Mouse (Mus musculus): ENCODE measurements around the gene Hspa12a. TPM values are rescaled to one million over a fixed set of nuclear protein-coding genes. Genes with fewer than 3 reads are reported as not detected.

Gene Hspa12a
- polyA plus RNA-seq, 1 experiment, result 17.9 TPM

DNA sequence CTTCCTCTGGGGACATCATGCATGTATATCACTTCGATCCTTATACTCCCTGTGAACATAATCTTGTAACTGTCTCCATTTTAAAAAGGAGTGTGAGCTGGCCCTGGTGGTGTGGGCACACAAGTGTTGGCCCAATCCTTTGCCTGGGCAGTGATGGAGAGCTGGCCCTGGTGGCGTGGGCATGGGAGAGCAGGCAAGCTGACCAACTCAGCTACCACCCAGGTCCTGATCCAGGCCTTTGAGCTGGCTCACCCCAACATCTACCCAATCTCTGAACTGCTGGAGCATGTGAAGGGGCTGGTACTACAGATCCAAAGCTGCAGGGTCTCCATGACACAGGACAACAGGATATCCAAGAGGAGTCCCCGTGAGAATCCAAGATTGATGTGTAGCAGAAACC lies 120.2 kb downstream of the Hspa12a start:
- H3K36me3 ChIP-seq (ENCODE audit: control insufficient read depth, insufficient read depth, low read length), result no peaks in the 10 kb centered on the region
- H3K4me3 ChIP-seq (ENCODE audit: insufficient read depth, low read depth, low read length), result no peak overlapping the region
- no peak overlapping the region for H3K27ac ChIP-seq (ENCODE audit: insufficient read depth, low read depth, low read length)
- WGBS, result 85% methylated on average over 3 of the region's 3 CpGs
- no peak for DNase-seq
- H3K4me1 ChIP-seq (ENCODE audit: control insufficient read depth, insufficient read depth, low read length), result no peaks in the 10 kb centered on the region
- TF ChIP-seq CTCF (conservative IDR thresholded peaks at IDR 0.05; ENCODE audit: insufficient read depth, insufficient read length, low read depth, low read length) (no peak), POLR2A (IDR thresholded peaks at IDR 0.05; ENCODE audit: low read depth, low read length) (no peak)
- no peaks in the 10 kb centered on the region for H3K27me3 ChIP-seq (replicated peaks; ENCODE audit: control insufficient read depth, insufficient read depth, low read length)

DNA sequence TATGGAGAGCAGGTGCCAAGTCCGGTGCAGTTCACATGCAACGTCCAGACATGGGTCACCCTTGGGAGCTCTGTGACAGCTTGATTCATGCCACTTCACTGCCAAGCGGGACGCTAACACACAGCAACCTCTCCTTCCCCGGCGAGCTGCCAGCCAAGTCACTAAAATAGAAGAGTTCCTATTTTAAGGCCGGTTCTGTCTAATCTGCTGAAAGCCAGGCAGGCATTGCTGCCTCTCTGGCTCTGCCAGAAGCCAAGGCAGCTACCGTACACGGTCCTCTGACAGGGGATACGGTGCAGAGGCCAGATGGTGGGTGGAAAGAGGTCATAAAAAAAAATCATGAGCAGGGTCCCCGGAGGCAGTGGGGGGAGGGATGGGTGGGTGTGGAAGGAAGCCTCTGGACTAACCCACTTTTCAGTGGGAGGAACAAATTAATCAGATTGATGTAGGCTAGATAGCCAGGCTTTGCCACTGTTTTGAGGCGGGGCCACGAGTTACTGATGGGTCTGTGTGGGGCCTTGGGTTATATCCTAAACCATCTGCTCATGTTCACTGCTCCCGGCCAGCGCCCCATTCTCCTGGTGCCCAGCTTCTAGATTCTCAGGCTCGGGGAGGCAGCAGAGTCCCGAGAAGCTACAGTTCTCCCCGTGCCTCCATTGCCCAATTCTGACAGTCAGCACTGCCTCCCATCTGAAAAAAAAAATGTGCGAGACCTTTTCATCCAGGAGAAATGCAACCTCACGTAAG lies 120.8 kb downstream of the Hspa12a start:
- TF ChIP-seq POLR2A (IDR thresholded peaks at IDR 0.05; ENCODE audit: low read depth, low read length), result no peak
- TF ChIP-seq CTCF (conservative IDR thresholded peaks at IDR 0.05; ENCODE audit: insufficient read depth, insufficient read length, low read depth, low read length), result no peak
- 53% methylated on average over 20 of the region's 20 CpGs for WGBS
- no peaks in the 10 kb centered on the region for H3K36me3 ChIP-seq (ENCODE audit: control insufficient read depth, insufficient read depth, low read length)
- peak; percentile 78 for DNase-seq
- H3K27me3 ChIP-seq (replicated peaks; ENCODE audit: control insufficient read depth, insufficient read depth, low read length), result no peaks in the 10 kb centered on the region
- H3K4me1 ChIP-seq (ENCODE audit: control insufficient read depth, insufficient read depth, low read length), result no peaks in the 10 kb centered on the region
- no peak overlapping the region for H3K27ac ChIP-seq (ENCODE audit: insufficient read depth, low read depth, low read length)
- H3K4me3 ChIP-seq (ENCODE audit: insufficient read depth, low read depth, low read length), result no peak overlapping the region

DNA sequence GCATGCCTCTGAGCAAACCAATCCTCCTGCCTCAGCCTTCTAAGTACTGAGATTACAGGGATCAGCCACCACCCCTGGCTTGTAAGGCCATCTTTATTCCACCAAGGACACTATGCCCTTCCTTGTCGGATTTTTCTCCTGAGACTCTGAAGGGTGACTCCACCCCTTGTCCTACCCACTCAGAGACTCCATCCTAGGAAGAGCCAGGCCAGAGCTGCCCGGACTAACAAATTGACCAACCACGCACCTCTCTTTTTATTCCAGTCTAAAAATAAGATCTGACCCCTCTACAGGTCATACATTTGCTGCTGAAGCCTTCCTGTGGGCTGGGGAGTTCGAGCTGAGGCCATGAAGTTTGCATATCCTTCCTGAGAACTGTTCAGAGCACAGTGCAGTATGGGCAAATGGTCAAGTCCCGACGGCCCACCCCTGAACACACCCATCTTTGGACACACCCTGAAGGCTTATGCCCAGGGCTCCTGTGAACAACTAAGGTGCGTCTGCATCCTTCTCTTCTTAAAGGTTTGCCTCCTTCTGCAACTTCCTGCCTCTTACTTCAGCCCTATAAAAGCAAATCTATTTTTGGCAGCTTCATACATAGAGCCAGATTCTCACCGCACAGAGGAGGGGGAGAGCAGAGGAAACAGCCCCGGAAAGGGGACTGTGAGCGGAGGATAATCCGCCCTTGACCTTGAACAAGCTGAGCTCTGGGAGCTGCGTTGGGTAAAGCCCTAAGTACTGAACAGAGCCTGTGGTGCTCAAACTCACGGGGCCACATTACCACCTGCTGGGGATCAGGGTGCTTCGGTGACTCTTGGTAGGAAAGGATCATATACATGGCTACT lies 124.7 kb downstream of the Hspa12a start:
- no peaks in the 10 kb centered on the region for H3K4me1 ChIP-seq (ENCODE audit: control insufficient read depth, insufficient read depth, low read length)
- H3K27me3 ChIP-seq (replicated peaks; ENCODE audit: control insufficient read depth, insufficient read depth, low read length), result no peaks in the 10 kb centered on the region
- no peaks in the 10 kb centered on the region for H3K36me3 ChIP-seq (ENCODE audit: control insufficient read depth, insufficient read depth, low read length)
- 60% methylated on average over 14 of the region's 14 CpGs for WGBS
- TF ChIP-seq CTCF (conservative IDR thresholded peaks at IDR 0.05; ENCODE audit: insufficient read depth, insufficient read length, low read depth, low read length) (no peak), POLR2A (IDR thresholded peaks at IDR 0.05; ENCODE audit: low read depth, low read length) (no peak)
- DNase-seq, result peak; percentile 42
- no peak overlapping the region for H3K4me3 ChIP-seq (ENCODE audit: insufficient read depth, low read depth, low read length)
- H3K27ac ChIP-seq (ENCODE audit: insufficient read depth, low read depth, low read length), result 0 out of 2 replicates have a peak overlapping the region, but pooled peaks have one; percentile 27

DNA sequence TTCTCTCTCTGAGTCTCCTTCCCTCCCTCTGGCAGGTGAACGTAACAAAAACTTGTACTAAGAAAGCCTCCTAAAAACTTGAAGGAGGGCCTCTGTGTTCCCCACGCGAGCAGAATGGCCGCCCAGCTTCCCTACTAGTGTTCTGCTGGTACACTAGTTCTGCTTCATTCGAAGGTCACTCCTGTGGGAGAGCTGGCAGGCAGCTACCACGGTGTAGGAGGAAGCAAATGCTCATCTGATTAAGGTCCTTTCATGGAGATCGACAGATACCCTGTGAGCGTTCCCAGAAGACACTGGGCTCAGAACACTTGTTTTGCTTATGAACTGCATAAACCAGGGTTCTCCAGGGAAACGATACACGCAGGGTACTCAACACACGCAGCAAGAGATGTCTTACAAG lies 126.1 kb downstream of the Hspa12a start:
- no peak for DNase-seq
- TF ChIP-seq POLR2A (IDR thresholded peaks at IDR 0.05; ENCODE audit: low read depth, low read length) (no peak), CTCF (conservative IDR thresholded peaks at IDR 0.05; ENCODE audit: insufficient read depth, insufficient read length, low read depth, low read length) (no peak)
- H3K4me1 ChIP-seq (ENCODE audit: control insufficient read depth, insufficient read depth, low read length), result no peaks in the 10 kb centered on the region
- 85% methylated on average over 11 of the region's 11 CpGs for WGBS
- no peaks in the 10 kb centered on the region for H3K36me3 ChIP-seq (ENCODE audit: control insufficient read depth, insufficient read depth, low read length)
- H3K27me3 ChIP-seq (replicated peaks; ENCODE audit: control insufficient read depth, insufficient read depth, low read length), result no peaks in the 10 kb centered on the region
- no peak overlapping the region for H3K4me3 ChIP-seq (ENCODE audit: insufficient read depth, low read depth, low read length)
- peak overlapping the region; percentile 43; the same call in 1 of the 2 replicates for H3K27ac ChIP-seq (ENCODE audit: insufficient read depth, low read depth, low read length)

DNA sequence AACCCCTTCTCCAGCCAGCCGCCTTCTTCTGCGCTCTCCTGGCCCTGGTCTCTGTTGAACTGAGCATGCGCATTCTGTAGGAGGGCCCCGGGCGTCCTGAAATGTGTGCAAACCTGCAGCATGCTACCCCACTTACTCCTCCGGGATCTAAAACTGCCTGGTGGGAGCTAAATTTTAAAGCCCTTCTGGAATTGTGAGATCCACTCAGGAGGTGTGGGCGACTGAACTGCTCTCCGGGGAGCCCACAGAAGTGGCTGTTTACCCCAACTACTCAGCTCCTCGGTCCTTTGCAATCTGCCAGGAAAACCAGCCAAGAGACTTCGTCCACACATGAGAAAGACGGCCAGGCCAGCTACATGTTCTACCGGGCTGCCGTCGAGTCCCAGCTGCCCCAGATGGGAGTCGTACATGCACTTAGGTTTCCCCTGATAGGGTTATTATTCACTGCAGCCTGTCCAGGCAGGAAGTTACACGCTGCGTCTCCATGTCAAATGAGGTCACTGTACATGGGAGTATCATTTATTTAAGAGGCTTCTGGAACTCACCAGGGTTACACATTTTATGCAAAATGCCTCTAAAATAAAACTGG lies 126.9 kb downstream of the Hspa12a start:
- Histone ChIP-seq H3K27me3 (replicated peaks; ENCODE audit: control insufficient read depth, insufficient read depth, low read length) (no peaks in the 10 kb centered on the region), H3K4me3 (ENCODE audit: insufficient read depth, low read depth, low read length) (no peak overlapping the region), H3K36me3 (ENCODE audit: control insufficient read depth, insufficient read depth, low read length) (no peaks in the 10 kb centered on the region), H3K27ac (ENCODE audit: insufficient read depth, low read depth, low read length) (0 out of 2 replicates have a peak overlapping the region, but pooled peaks have one; percentile 12), H3K4me1 (ENCODE audit: control insufficient read depth, insufficient read depth, low read length) (no peaks in the 10 kb centered on the region)
- TF ChIP-seq POLR2A (IDR thresholded peaks at IDR 0.05; ENCODE audit: low read depth, low read length), result no peak
- peak; percentile 62 for DNase-seq
- 64% methylated on average over 17 of the region's 17 CpGs for WGBS

DNA sequence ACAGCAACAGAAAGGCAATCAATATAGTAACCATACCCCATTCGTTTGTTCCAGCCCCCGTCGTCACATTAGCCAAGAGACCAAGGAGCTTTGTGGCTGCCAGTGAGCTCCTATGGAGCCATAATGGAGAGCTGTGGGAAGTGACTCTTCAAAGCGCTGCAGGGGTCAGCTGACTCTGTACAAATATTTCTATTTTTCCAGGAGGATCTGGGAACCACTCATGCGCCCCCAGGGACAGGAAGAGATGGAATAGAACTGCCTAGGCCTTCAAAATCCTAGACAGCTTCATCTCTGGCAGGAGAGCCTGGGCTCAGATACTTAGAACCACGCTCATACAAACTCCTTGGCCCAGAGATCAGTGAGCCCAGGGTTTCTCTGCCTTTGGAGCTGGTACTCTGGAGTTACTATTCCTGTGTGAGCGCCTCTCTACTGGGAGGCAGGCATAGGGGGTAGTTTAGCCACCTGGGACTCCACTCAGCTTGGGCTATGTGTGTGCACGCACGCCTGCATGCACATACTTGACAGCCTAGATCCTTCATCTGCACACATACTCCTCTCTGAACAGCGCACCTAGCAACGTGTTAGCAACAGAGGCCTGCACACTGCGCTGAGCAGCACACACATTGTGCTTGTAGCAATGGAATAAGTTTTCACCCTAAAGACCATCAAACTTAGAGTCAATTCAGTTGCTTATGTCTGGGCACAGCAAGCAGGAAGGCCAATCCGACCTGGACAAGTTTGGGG lies 128.1 kb downstream of the Hspa12a start:
- 87% methylated on average over 13 of the region's 13 CpGs for WGBS
- Histone ChIP-seq H3K36me3 (ENCODE audit: control insufficient read depth, insufficient read depth, low read length) (no peaks in the 10 kb centered on the region), H3K4me1 (ENCODE audit: control insufficient read depth, insufficient read depth, low read length) (no peaks in the 10 kb centered on the region), H3K4me3 (ENCODE audit: insufficient read depth, low read depth, low read length) (no peak overlapping the region), H3K27ac (ENCODE audit: insufficient read depth, low read depth, low read length) (no peak overlapping the region), H3K27me3 (replicated peaks; ENCODE audit: control insufficient read depth, insufficient read depth, low read length) (no peaks in the 10 kb centered on the region)
- TF ChIP-seq CTCF (conservative IDR thresholded peaks at IDR 0.05; ENCODE audit: insufficient read depth, insufficient read length, low read depth, low read length), result no peak
- no peak for TF ChIP-seq POLR2A (IDR thresholded peaks at IDR 0.05; ENCODE audit: low read depth, low read length)
- no peak for DNase-seq

Data from kidney, adult 2 months (tissue).